Mouse (Mus musculus): ENCODE results near the gene Dstn.

The Dstn gene

DNA sequence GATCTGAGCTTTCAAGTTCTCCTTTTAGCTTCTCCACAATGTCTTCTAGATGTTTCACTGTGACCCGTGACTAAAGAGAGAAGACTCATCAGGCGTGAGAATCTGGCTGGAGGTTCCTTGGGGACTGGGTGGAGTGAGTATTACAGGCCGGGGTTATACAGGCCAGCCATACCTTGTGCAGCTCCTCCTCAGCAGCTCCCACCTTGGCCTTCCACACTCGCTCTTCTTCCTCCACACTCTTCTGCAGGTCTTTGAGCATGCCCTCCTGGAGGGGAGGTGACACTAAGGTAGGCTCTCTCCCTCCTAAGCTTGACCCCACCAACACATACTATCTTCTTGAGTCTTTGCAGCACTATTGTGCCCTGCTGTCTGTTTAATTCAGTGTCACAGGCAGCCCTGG lies 38.8 kb downstream of the Dstn start:
- DNase-seq (ENCODE audit: low read depth, low spot score): no peak

- DNase-seq (ENCODE audit: low read depth, low spot score): no peak
Measured at GRCm38 (mm10) chr2:143955004-143955403, 39.9 kb downstream of the Dstn start.

DNA sequence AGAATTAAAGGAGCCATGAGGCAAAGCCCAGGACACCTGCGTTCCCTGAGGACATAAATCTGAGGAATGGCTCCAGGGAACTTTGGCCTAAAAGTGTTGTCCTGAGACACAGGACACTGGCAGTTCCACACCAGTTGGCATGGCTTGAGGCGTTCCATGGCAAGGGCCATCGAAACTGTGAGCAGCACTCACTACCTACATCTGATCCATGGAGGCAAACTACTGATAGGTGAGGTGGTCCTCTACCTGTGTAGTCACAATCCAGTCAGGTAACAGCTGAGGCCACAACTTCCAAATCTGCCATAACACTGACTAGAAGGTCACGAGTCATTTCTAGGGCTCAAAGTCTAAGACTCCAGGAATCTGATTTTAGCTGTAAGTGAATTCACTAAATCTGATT lies 40.6 kb downstream of the Dstn start:
- DNase-seq (ENCODE audit: low read depth, low spot score): no peak

- no peak for DNase-seq (ENCODE audit: low read depth, low spot score)
Measured at GRCm38 (mm10) chr2:143962192-143962591, 47.1 kb downstream of the Dstn start.

- DNase-seq (ENCODE audit: low read depth, low spot score): no peak
Measured at GRCm38 (mm10) chr2:143963318-143963717, 48.2 kb downstream of the Dstn start.

- no peak for DNase-seq (ENCODE audit: low read depth, low spot score)
Measured at GRCm38 (mm10) chr2:143969260-143969659, 54.1 kb downstream of the Dstn start.

DNA sequence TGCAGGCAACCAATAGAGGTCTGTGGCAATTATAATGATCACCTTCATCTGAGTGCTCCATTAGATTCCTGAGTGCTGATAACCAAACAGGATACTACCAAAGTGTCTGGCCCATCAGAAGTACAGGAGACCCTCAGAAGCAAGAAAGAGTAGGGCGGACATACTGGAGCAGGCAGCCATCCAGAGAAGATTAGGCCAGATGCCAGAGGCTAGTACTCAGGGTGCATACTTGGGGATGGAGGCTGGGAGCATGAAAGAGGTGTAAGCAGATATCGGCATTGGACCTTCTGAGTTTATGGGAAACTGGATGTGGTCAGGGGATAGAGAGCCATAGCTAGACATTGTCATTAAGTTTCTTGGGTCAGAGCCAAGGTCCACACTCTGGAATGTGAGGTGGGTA lies 55.7 kb downstream of the Dstn start:
- no peak for DNase-seq (ENCODE audit: low read depth, low spot score)

GRCm38 (mm10) chr2:143971887-143972286 lies 56.8 kb downstream of the Dstn start:
- DNase-seq (ENCODE audit: low read depth, low spot score): no peak

- DNase-seq (ENCODE audit: low read depth, low spot score): no peak
Measured at GRCm38 (mm10) chr2:143973161-143973560, 58.0 kb downstream of the Dstn start.

GRCm38 (mm10) chr2:143975146-143975649 lies 60.1 kb downstream of the Dstn start:
- DNase-seq (ENCODE audit: low read depth, low spot score): no peak

GRCm38 (mm10) chr2:143978444-143979147 lies 63.5 kb downstream of the Dstn start:
- no peak for DNase-seq (ENCODE audit: low read depth, low spot score)

DNA sequence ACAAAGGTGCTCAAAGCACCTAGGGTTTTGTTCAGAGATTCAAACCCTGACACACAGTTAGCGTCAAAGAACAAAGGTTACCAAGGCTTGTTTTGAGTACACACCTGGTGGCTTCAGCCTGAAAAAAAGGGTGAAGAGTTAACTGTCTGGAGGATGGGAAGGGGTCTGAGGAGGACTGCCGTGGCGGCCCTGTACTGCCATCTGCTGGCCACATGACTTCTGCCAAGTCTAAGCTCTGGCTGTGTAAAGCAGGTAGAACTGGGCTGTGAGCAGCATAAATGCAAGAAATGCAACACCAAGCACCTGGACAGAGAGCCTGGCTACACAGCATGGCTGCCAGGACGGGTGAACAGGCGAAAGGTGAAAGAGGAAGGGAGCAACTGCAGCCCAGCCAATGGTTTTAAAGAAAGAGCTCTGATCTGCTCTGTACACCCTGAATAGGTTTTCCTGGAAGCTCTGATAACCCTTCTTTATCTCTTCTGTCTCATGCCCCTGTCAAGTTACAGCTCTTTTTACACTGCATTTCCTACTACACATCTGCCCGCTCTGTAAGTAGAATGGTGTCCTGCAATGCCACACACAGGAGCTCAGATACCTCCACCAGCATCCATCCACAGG lies 65.8 kb downstream of the Dstn start:
- peak; percentile 62 for DNase-seq (ENCODE audit: low read depth, low spot score)

GRCm38 (mm10) chr2:143982152-143982551 lies 67.0 kb downstream of the Dstn start:
- DNase-seq (ENCODE audit: low read depth, low spot score): no peak

DNA sequence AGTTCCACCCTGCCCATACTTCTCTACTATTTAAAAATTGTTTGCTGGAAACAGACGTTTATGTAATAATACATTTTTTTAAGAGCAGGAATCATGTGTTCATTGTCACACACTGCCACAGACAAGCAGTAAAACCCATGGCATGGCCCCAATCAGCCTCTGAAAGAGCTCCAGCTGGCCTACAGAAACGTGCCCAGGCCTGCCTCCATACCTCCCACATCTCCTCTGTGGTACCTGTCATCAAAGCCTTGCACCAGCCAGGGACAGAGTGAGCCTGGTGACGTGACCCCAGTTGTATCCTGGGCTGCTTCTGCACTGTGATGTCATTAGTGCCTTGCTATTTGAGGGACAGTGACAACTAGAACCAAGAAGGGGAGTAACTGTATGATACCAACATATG lies 67.8 kb downstream of the Dstn start:
- no peak for DNase-seq (ENCODE audit: low read depth, low spot score)

- no peak for DNase-seq (ENCODE audit: low read depth, low spot score)
Measured at GRCm38 (mm10) chr2:143983482-143983881, 68.4 kb downstream of the Dstn start.

GRCm38 (mm10) chr2:143987485-143987884 lies 72.4 kb downstream of the Dstn start:
- no peak for DNase-seq (ENCODE audit: low read depth, low spot score)

GRCm38 (mm10) chr2:143988016-143988415 lies 72.9 kb downstream of the Dstn start:
- DNase-seq (ENCODE audit: low read depth, low spot score): no peak

DNA sequence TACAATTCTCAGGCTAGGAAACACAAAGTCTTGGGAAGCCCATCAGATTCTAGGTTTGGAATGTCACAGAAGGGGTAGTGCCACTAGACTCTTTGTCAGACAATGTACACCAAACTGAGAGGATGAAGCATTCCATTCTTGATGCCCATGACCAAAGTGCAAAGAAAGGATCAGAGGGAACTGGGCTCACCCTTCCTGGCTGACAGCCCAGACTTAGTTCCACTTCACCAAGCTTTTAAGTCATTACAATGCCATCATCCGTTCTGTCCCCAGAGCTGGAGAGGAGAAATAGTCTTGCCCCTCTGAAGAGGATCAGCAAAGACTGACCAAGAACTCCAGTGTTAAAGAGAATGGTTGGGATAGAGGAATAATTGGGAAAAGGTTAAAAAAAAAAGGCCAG lies 75.9 kb downstream of the Dstn start:
- DNase-seq (ENCODE audit: low read depth, low spot score): no peak

DNA sequence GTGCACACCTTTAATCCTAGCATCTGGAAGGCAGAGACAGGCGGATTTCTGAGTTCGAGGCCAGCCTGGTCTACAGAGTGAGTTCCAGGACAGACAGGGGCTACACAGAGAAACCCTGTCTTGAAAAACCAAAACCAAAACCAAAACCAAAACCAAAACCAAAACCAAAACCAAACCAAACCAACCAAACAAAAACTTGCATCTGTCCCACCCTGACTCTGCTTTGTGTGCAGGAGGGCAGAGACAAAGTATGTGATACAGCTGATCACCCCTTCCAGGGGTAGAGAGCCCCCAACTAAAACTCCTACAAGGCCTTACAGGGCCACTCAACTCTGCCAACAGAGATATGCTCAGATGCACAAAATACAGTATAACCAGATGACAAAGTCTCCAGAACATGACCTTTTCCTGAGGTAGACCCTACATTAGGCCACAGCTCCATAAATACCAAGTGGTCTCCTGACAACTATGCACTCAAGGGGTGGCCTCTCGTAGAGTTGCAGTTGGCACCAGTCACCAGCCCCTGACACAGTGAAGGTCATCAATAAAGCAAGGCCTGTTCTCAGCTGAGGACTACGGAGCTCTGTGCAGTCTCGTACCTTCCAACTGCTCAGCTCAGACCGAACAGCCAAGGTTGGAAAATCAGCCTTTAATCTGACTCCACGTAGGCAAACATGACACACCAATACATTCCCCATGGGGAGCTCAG lies 77.0 kb downstream of the Dstn start:
- no peak for DNase-seq (ENCODE audit: low read depth, low spot score)
